Mouse (Mus musculus) neural tube, embryonic 11.5 days (tissue): ENCODE data around the gene Mip. TPM values are rescaled to one million over a fixed set of nuclear protein-coding genes. Genes with fewer than 3 reads are reported as not detected.

Source experiments
- ATAC-seq: fragments of 200-750 bp; cut with Nextera tagmentation; 2 replicates; pipeline ENCODE4 v1.8.0; 2017; ENCODE audit warnings: moderate number of reproducible peaks, mild to moderate bottlenecking, moderate TSS enrichment, moderate library complexity; ENCODE audit not compliant: insufficient read depth, low FRiP score, low TSS enrichment
- DNase-seq: peaks from one replicate; pipeline ENCODE4 v3.0.0-alpha.2; 2015; ENCODE audit warnings: low spot score
- H3K27ac ChIP-seq: fragments of 300-500 bp; sonication (generic); 2 replicates; pipeline ENCODE4 v1.5.1; 2014; ENCODE audit warnings: low read depth, mild to moderate bottlenecking, low read length
- H3K27me3 ChIP-seq: fragments of 300-500 bp; sonication (generic); 2 replicates; pipeline ENCODE4 v1.6.1; 2014; ENCODE audit warnings: mild to moderate bottlenecking, low read length, mixed read lengths; ENCODE audit not compliant: control insufficient read depth, insufficient read depth
- H3K36me3 ChIP-seq: fragments of 300-500 bp; sonication (generic); 2 replicates; pipeline ENCODE4 v1.6.1; 2014; ENCODE audit warnings: mild to moderate bottlenecking, low read length, moderate library complexity, mixed read lengths; ENCODE audit not compliant: control insufficient read depth, insufficient read depth
- H3K4me1 ChIP-seq: fragments of 300-500 bp; sonication (generic); 2 replicates; pipeline ENCODE4 v1.6.1; 2014; ENCODE audit warnings: low read length, mixed read lengths; ENCODE audit not compliant: control insufficient read depth, insufficient read depth
- H3K4me2 ChIP-seq: fragments of 300-500 bp; sonication (generic); 2 replicates; pipeline ENCODE4 v1.6.1; 2014; ENCODE audit warnings: low read depth, mild to moderate bottlenecking, moderate library complexity
- H3K4me3 ChIP-seq: fragments of 300-500 bp; sonication (generic); 2 replicates; pipeline ENCODE4 v1.5.1; 2014; ENCODE audit warnings: low read depth, low read length
- H3K9ac ChIP-seq: fragments of 300-500 bp; sonication (generic); 2 replicates; pipeline ENCODE4 v1.6.1; 2014; ENCODE audit warnings: mild to moderate bottlenecking, low read length
- H3K9me3 ChIP-seq: fragments of 300-500 bp; sonication (generic); 2 replicates; pipeline ENCODE4 v1.6.1; 2016; ENCODE audit warnings: low read length; ENCODE audit not compliant: control insufficient read depth
- WGBS: fragments of 180-500 bp; shearing (Covaris S2); extraction: QIAGEN DNeasy Blood & Tissue Kit; methylation state at CpG from one replicate; pipeline ENCODE4 v1.1.7; 2014; 5-methylcytosine and 5-hydroxymethylcytosine counted together
- polyA plus RNA-seq: library from polyadenylated mRNA; unstranded; fragments of >200 nt; fragmentation: Nextera tagmentation; extraction: Ambion mirVana; gene quantifications from 2 replicates; pipeline ENCODE4 v1.2.1, GENCODE M21; 2014

Mip gene
- polyA plus RNA-seq, 1 experiment from 2014 or later = not detected

- no peaks in the 10 kb centered on the region for H3K36me3 ChIP-seq
- H3K4me3 ChIP-seq = no peak overlapping the region
- H3K9me3 ChIP-seq = no peaks in the 10 kb centered on the region
- ATAC-seq = no peak
- no peak for DNase-seq
- no peak overlapping the region for H3K4me2 ChIP-seq
- H3K4me1 ChIP-seq = peaks cover 7% of the 10 kb centered on the region
- H3K27ac ChIP-seq = no peak overlapping the region
- 88% methylated on average over 5 of the region's 5 CpGs for WGBS
- H3K27me3 ChIP-seq = 0 out of 2 replicates have a peak, but pooled peaks cover 5% of the 10 kb centered on the region
- no peak overlapping the region for H3K9ac ChIP-seq
Measured at GRCm38 (mm10) chr10:128214981-128215380, 10.7 kb upstream of the Mip start.

GRCm38 (mm10) chr10:128218387-128219117, 7.1 kb upstream of the Mip start:
- Histone ChIP-seq H3K9ac (no peak overlapping the region), H3K36me3 (no peaks in the 10 kb centered on the region), H3K27me3 (0 out of 2 replicates have a peak, but pooled peaks cover 2% of the 10 kb centered on the region), H3K4me1 (no peaks in the 10 kb centered on the region), H3K9me3 (no peaks in the 10 kb centered on the region), H3K4me2 (no peak overlapping the region), H3K27ac (no peak overlapping the region), H3K4me3 (no peak overlapping the region)
- ATAC-seq (no peak), DNase-seq (no peak)
- WGBS = 95% methylated on average over 18 of the region's 18 CpGs

DNA sequence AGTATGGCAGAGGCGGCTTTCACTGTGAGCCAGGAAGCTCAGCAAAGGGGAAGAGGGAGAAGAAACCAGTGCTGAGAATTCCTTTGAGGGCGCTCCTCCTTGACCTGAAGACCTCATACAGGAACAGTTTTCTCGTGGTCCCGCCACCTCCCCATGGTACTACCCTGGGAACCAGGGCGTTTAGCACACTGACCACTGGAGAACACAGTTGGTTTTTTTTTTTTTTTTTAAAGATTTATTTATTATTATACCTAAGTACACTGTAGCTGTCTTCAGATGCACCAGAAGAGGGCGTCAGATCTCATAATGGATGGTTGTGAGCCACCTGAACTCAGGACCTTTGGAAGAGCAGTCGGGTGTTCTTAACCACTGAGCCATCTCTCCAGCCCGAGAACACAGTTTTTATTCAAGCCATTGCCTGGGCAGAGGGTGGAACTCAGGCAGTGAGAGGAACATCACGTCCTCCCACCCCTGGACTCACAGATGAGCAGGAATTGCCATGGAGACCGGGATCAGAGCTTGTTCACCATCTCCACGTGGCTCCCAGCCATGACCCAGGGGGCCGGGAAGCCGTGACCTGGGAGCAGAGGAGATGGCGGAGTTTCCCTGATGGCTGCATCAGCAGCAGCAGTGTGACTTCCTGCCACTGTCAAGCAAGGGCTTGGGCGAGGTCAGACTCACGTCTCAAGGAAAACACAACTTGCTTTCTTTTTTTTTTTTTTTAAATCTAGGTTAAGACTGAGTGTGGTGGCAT, 3.9 kb upstream of the Mip start:
- H3K9me3 ChIP-seq = no peaks in the 10 kb centered on the region
- no peak for DNase-seq
- no peaks in the 10 kb centered on the region for H3K27me3 ChIP-seq
- H3K9ac ChIP-seq = 0 out of 2 replicates have a peak overlapping the region, but pooled peaks have one; percentile 22
- H3K36me3 ChIP-seq = no peaks in the 10 kb centered on the region
- H3K4me1 ChIP-seq = no peaks in the 10 kb centered on the region
- no peak for ATAC-seq
- H3K4me3 ChIP-seq = no peak overlapping the region
- WGBS = 58% methylated on average over 16 of the region's 16 CpGs
- H3K4me2 ChIP-seq = no peak overlapping the region
- no peak overlapping the region for H3K27ac ChIP-seq

DNA sequence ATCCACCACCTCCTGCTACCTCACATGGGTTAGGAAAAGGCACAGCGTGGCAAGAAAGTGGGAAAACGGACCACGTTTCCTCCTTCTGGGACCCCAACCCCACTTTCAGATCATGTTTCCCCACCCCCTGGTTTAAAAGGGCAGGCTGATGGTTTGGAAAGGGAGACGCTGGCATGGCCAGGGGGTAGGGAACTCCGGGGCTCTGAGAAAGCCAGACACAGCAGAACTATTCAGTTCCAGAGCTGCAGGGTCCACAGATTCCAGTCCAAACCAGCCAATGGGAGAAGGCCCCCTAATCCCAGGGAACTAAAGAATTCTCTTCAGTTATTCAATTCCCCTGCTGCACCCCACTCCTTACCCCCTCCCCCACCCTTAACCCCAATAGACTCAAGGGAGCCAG, 574 bp upstream of the Mip start:
- Histone ChIP-seq H3K27ac (0 out of 2 replicates have a peak overlapping the region, but pooled peaks have one; percentile 20), H3K36me3 (no peaks in the 10 kb centered on the region), H3K27me3 (no peaks in the 10 kb centered on the region), H3K9ac (no peak overlapping the region), H3K4me1 (no peaks in the 10 kb centered on the region), H3K4me2 (no peak overlapping the region), H3K4me3 (no peak overlapping the region), H3K9me3 (no peaks in the 10 kb centered on the region)
- DNase-seq (no peak), ATAC-seq (no peak)
- WGBS = 52% methylated on average over 5 of the region's 5 CpGs

DNA sequence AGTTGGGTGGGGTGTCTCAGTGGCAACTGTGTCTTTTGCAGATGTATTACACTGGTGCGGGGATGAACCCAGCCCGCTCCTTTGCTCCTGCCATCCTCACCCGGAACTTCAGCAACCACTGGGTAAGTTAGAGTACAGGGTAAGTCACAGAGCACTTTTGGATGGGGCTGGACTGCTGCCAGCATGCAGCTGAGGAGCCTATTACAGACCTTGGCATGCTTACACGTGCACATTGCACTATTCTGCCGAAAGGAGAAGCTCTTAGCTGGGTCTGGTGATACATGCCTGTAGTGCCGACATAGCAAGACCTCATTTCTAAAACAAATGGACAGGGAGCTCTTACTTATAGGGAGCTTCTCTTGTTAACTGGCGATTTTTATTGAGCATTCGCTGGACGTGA, 2.0 kb downstream of the Mip start:
- Histone ChIP-seq H3K27ac (no peak overlapping the region), H3K4me3 (no peak overlapping the region), H3K4me2 (no peak overlapping the region), H3K27me3 (no peaks in the 10 kb centered on the region), H3K9ac (no peak overlapping the region), H3K4me1 (peaks cover 5% of the 10 kb centered on the region; the same call in 1 of the 2 replicates), H3K9me3 (no peaks in the 10 kb centered on the region), H3K36me3 (no peaks in the 10 kb centered on the region)
- DNase-seq (no peak), ATAC-seq (no peak)
- WGBS = 87% methylated on average over 9 of the region's 9 CpGs

- 94% methylated on average over 8 of the region's 8 CpGs for WGBS
- Histone ChIP-seq H3K36me3 (no peaks in the 10 kb centered on the region), H3K4me2 (no peak overlapping the region), H3K27ac (no peak overlapping the region), H3K4me3 (no peak overlapping the region), H3K4me1 (peaks cover 5% of the 10 kb centered on the region; the same call in 1 of the 2 replicates), H3K27me3 (no peaks in the 10 kb centered on the region), H3K9ac (no peak overlapping the region), H3K9me3 (no peaks in the 10 kb centered on the region)
- DNase-seq = no peak
- no peak for ATAC-seq
Measured at GRCm38 (mm10) chr10:128228009-128228408, 2.4 kb downstream of the Mip start.

DNA sequence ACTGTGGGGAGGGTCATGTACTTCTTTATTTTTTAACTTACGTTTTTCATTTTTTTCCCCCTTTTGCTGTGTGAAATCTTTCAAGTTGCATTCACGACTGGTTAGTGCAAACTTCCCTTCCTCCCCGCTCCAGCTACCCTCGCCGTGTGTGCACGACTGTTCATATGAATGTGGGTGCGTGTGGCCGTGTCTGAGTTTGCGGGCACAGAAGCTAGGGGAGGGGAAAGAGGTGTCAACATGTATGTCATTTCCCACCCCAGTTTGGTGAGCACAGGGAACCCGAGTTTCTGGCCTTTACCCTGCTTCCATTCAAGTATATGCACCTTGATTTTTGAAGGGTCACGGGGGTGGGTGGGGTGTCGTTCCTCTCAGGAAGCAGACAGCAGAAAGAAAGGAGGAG, 4.9 kb downstream of the Mip start:
- H3K27ac ChIP-seq = no peak overlapping the region
- DNase-seq (no peak), ATAC-seq (no peak)
- no peak overlapping the region for H3K4me3 ChIP-seq
- H3K4me1 ChIP-seq = peaks cover 5% of the 10 kb centered on the region; the same call in 1 of the 2 replicates
- no peak overlapping the region for H3K9ac ChIP-seq
- WGBS = 81% methylated on average over 12 of the region's 12 CpGs
- H3K27me3 ChIP-seq = no peaks in the 10 kb centered on the region
- no peak overlapping the region for H3K4me2 ChIP-seq
- no peaks in the 10 kb centered on the region for H3K36me3 ChIP-seq
- no peaks in the 10 kb centered on the region for H3K9me3 ChIP-seq

- peaks cover 5% of the 10 kb centered on the region; the same call in 1 of the 2 replicates for H3K4me1 ChIP-seq
- DNase-seq = no peak
- ATAC-seq = no peak
- no peaks in the 10 kb centered on the region for H3K9me3 ChIP-seq
- 13% methylated on average over 5 of the region's 5 CpGs for WGBS
- H3K27me3 ChIP-seq = no peaks in the 10 kb centered on the region
- peak overlapping the region; percentile 73 for H3K4me3 ChIP-seq
- H3K4me2 ChIP-seq = peak overlapping the region; percentile 71
- peak overlapping the region; percentile 80; the same call in 1 of the 2 replicates for H3K9ac ChIP-seq
- H3K27ac ChIP-seq = no peak overlapping the region
- H3K36me3 ChIP-seq = no peaks in the 10 kb centered on the region
Measured at GRCm38 (mm10) chr10:128231146-128231545, 5.5 kb downstream of the Mip start.
